Mouse (Mus musculus) limb, embryonic 14.5 days (tissue): ENCODE data around the gene Casp6. TPM values are rescaled to one million over a fixed set of nuclear protein-coding genes. Genes with fewer than 3 reads are reported as not detected.
A peak's percentile ranks its signal among the peaks of the same experiment; 100 is the strongest.

Source experiments
- ATAC-seq: fragments of 200-750 bp; cut with Nextera tagmentation; 2 replicates; pipeline ENCODE4 v1.8.0; 2017; ENCODE audit warnings: low read depth, moderate number of reproducible peaks, moderate TSS enrichment; ENCODE audit not compliant: low FRiP score
- DNase-seq: peaks from one replicate; pipeline ENCODE4 v3.0.0-alpha.2; 2015; ENCODE audit warnings: low spot score
- H3K27ac ChIP-seq: fragments of 300-500 bp; sonication (generic); replicated peaks from 2 replicates; pipeline ENCODE4 v1.5.1; 2014; ENCODE audit warnings: low read depth, mild to moderate bottlenecking, low read length, moderate library complexity, mixed read lengths
- H3K27me3 ChIP-seq: fragments of 300-500 bp; sonication (generic); 2 replicates; pipeline ENCODE4 v1.6.1; 2014; ENCODE audit warnings: low read length, mixed read lengths; ENCODE audit not compliant: control insufficient read depth, insufficient read depth
- H3K36me3 ChIP-seq: fragments of 300-500 bp; sonication (generic); 2 replicates; pipeline ENCODE4 v1.6.1; 2014; ENCODE audit warnings: mild to moderate bottlenecking, low read length, moderate library complexity, mixed read lengths; ENCODE audit not compliant: control insufficient read depth, insufficient read depth
- H3K4me1 ChIP-seq: fragments of 300-500 bp; sonication (generic); 2 replicates; pipeline ENCODE4 v1.6.1; 2014; ENCODE audit warnings: antibody characterized with exemption, low read length, mixed read lengths; ENCODE audit not compliant: control insufficient read depth, insufficient read depth
- H3K4me2 ChIP-seq: fragments of 300-500 bp; sonication (generic); replicated peaks from 2 replicates; pipeline ENCODE4 v1.6.1; 2014; ENCODE audit warnings: low read depth, mild to moderate bottlenecking, low read length, moderate library complexity; ENCODE audit not compliant: severe bottlenecking
- H3K4me3 ChIP-seq: fragments of 300-500 bp; sonication (generic); replicated peaks from 2 replicates; pipeline ENCODE4 v1.5.1; 2014; ENCODE audit warnings: low read length
- H3K9ac ChIP-seq: fragments of 300-500 bp; sonication (generic); 2 replicates; pipeline ENCODE4 v1.6.1; 2014; ENCODE audit warnings: mild to moderate bottlenecking, low read depth, low read length, moderate library complexity; ENCODE audit not compliant: severe bottlenecking
- H3K9me3 ChIP-seq: fragments of 300-500 bp; sonication (generic); 2 replicates; pipeline ENCODE4 v1.6.1; 2016; ENCODE audit warnings: low read length; ENCODE audit not compliant: control insufficient read depth
- POLR2A ChIP-seq: fragments of 200-500 bp; IDR thresholded peaks from 2 replicates; pipeline ENCODE4 v1.8.0; 2012; ENCODE audit warnings: inconsistent platforms, mild to moderate bottlenecking, moderate library complexity, borderline replicate concordance; ENCODE audit not compliant: insufficient read depth, insufficient read length; ENCODE audit errors: extremely low read depth
- WGBS: fragments of 180-500 bp; shearing (Covaris S2); extraction: QIAGEN DNeasy Blood & Tissue Kit; methylation state at CpG from one replicate; pipeline ENCODE4 v1.1.7; 2014; 5-methylcytosine and 5-hydroxymethylcytosine counted together
- polyA plus RNA-seq, 2 experiments: library from polyadenylated mRNA; depleted of rRNA in 1 of 2; stranded (reverse) in 1 of 2; unstranded in 1 of 2; fragments of >200 nt; fragmentation: Nextera tagmentation in 1 of 2; extraction: Ambion mirVana in 1 of 2; gene quantifications; 2 replicates each; pipeline versions ENCODE4 v1.2.1 to v1.2.3; 2012 to 2014

Casp6 gene
- polyA plus RNA-seq (2012; rRNA removed) (54.9 and 62.7 TPM in 2 replicates), polyA plus RNA-seq (2014; fragmentation: Nextera tagmentation; extraction: Ambion mirVana) (61.4 and 67.8 TPM in 2 replicates)

- H3K27ac ChIP-seq, result peak within 1 kb of the TSS; percentile 73
- H3K27me3 ChIP-seq, result no peaks in the 10 kb centered on the region
- ATAC-seq (peak; percentile 94), DNase-seq (peak; percentile 82)
- peak within 1 kb of the TSS; percentile 72 for H3K4me3 ChIP-seq
- 0 out of 2 replicates have a peak, but pooled peaks have one; percentile 38 for TF ChIP-seq POLR2A
- peak within 1 kb of the TSS; percentile 59 for H3K4me2 ChIP-seq
- under 1% methylated on average over 34 of the region's 34 CpGs for WGBS
- H3K4me1 ChIP-seq, result peaks cover 7% of the 10 kb centered on the region
- H3K36me3 ChIP-seq, result peaks cover 10% of the 10 kb centered on the region
- H3K9me3 ChIP-seq, result no peaks in the 10 kb centered on the region
- peak within 1 kb of the TSS; percentile 75 for H3K9ac ChIP-seq
These were observed at the start of gene Casp6 for GRCm38 (mm10) chr3:129901271-129901809. Gene Casp6 (plus strand): TSS chr3:129901425.

GRCm38 (mm10) chr3:129862592-129862991, 38.6 kb upstream of the Casp6 start:
- H3K9me3 ChIP-seq, result no peaks in the 10 kb centered on the region
- H3K4me2 ChIP-seq, result no peak overlapping the region
- no peak for TF ChIP-seq POLR2A
- H3K27me3 ChIP-seq, result no peaks in the 10 kb centered on the region
- H3K36me3 ChIP-seq, result no peaks in the 10 kb centered on the region
- no peaks in the 10 kb centered on the region for H3K4me1 ChIP-seq
- DNase-seq, result no peak
- no peak overlapping the region for H3K27ac ChIP-seq
- WGBS, result 70% methylated on average over 2 of the region's 2 CpGs
- H3K9ac ChIP-seq, result no peak overlapping the region
- no peak overlapping the region for H3K4me3 ChIP-seq
- no peak for ATAC-seq

- DNase-seq, result no peak
- no peak for ATAC-seq
- WGBS, result 52% methylated on average over 14 of the region's 14 CpGs
These were observed 37.5 kb upstream of the Casp6 start for GRCm38 (mm10) chr3:129863698-129864097.

GRCm38 (mm10) chr3:129877327-129877726, 23.9 kb upstream of the Casp6 start:
- Histone ChIP-seq H3K4me1 (no peaks in the 10 kb centered on the region; the same call in 1 of the 2 replicates), H3K4me3 (no peak overlapping the region), H3K4me2 (no peak overlapping the region), H3K9ac (no peak overlapping the region), H3K27me3 (no peaks in the 10 kb centered on the region), H3K27ac (no peak overlapping the region), H3K36me3 (no peaks in the 10 kb centered on the region), H3K9me3 (no peaks in the 10 kb centered on the region)
- DNase-seq (no peak), ATAC-seq (no peak)
- TF ChIP-seq POLR2A, result no peak
- WGBS, result 88% methylated on average over 10 of the region's 10 CpGs

More at GRCm38 (mm10) chr3:129863698-129864097, 37.5 kb upstream of the Casp6 start:
- Histone ChIP-seq H3K4me3 (no peak overlapping the region), H3K4me2 (no peak overlapping the region), H3K9ac (no peak overlapping the region), H3K27me3 (no peaks in the 10 kb centered on the region), H3K27ac (no peak overlapping the region), H3K9me3 (no peaks in the 10 kb centered on the region), H3K36me3 (no peaks in the 10 kb centered on the region), H3K4me1 (no peaks in the 10 kb centered on the region)
- no peak for TF ChIP-seq POLR2A

- WGBS, result under 1% methylated on average over 66 of the region's 66 CpGs
These were observed 22.7 kb upstream of the Casp6 start, which contains the start of gene Pla2g12a for GRCm38 (mm10) chr3:129878405-129879021. Gene Pla2g12a (plus strand): TSS chr3:129878606.

More at GRCm38 (mm10) chr3:129878405-129879021, 22.7 kb upstream of the Casp6 start, which contains the start of gene Pla2g12a:
- Histone ChIP-seq H3K27me3 (no peaks in the 10 kb centered on the region), H3K9me3 (no peaks in the 10 kb centered on the region), H3K36me3 (no peaks in the 10 kb centered on the region), H3K27ac (peak within 1 kb of the TSS; percentile 55; the same call in 1 of the 2 replicates), H3K4me2 (peak within 1 kb of the TSS; percentile 92), H3K4me3 (peak within 1 kb of the TSS; percentile 60), H3K4me1 (no peaks in the 10 kb centered on the region; the same call in 1 of the 2 replicates), H3K9ac (peak within 1 kb of the TSS; percentile 70)
- ATAC-seq, result peak; percentile 91
- peak; percentile 85 for DNase-seq
- no peak for TF ChIP-seq POLR2A
